Mouse (Mus musculus) heart, postnatal 0 days (tissue): ENCODE results near the gene Tmc3. TPM values are rescaled to one million over a fixed set of nuclear protein-coding genes. Genes with fewer than 3 reads are reported as not detected.

Experiments used
- ATAC-seq: fragments of 200-750 bp; cut with Nextera tagmentation; 2 replicates; pipeline ENCODE4 v1.8.0; 2017; ENCODE audit warnings: low read depth, moderate number of reproducible peaks, moderate library complexity; ENCODE audit not compliant: insufficient read depth
- DNase-seq: peaks from one replicate; pipeline ENCODE4 v3.0.0-alpha.2; 2016; ENCODE audit warnings: low spot score
- H3K27ac ChIP-seq: fragments of 300-500 bp; sonication (generic); 2 replicates; pipeline ENCODE4 v1.5.1; 2014; ENCODE audit warnings: low read depth, mild to moderate bottlenecking
- H3K27me3 ChIP-seq: fragments of 300-500 bp; sonication (generic); 2 replicates; pipeline ENCODE4 v1.6.1; 2014; ENCODE audit warnings: low read length, mixed read lengths; ENCODE audit not compliant: control insufficient read depth, insufficient read depth
- H3K36me3 ChIP-seq: fragments of 300-500 bp; sonication (generic); replicated peaks from 2 replicates; pipeline ENCODE4 v1.6.1; 2014; ENCODE audit warnings: low read length, mixed read lengths; ENCODE audit not compliant: control insufficient read depth, insufficient read depth
- H3K4me1 ChIP-seq: fragments of 300-500 bp; sonication (generic); 2 replicates; pipeline ENCODE4 v1.6.1; 2014; ENCODE audit warnings: antibody characterized with exemption; ENCODE audit not compliant: control insufficient read depth, insufficient read depth
- H3K4me2 ChIP-seq: fragments of 300-500 bp; sonication (generic); 2 replicates; pipeline ENCODE4 v1.6.1; 2014; ENCODE audit warnings: low read depth, mild to moderate bottlenecking, low read length, moderate library complexity
- H3K4me3 ChIP-seq: fragments of 300-500 bp; sonication (generic); 2 replicates; pipeline ENCODE4 v1.5.1; 2014; ENCODE audit warnings: low read depth, low read length
- H3K9ac ChIP-seq: fragments of 300-500 bp; sonication (generic); replicated peaks from 2 replicates; pipeline ENCODE4 v1.6.1; 2014; ENCODE audit warnings: low read depth, low read length, mixed read lengths
- H3K9me3 ChIP-seq: fragments of 300-500 bp; sonication (generic); replicated peaks from 2 replicates; pipeline ENCODE4 v1.6.1; 2016; ENCODE audit warnings: low read length; ENCODE audit not compliant: control insufficient read depth
- CTCF ChIP-seq: IDR thresholded peaks from 2 replicates; pipeline ENCODE4 v1.5.1; 2016; ENCODE audit warnings: antibody characterized with exemption, control low read depth, low read depth
- EP300 ChIP-seq: IDR thresholded peaks from 2 replicates; pipeline ENCODE4 v1.6.1; 2016; ENCODE audit warnings: antibody characterized with exemption, low read depth
- WGBS: fragments of 180-500 bp; shearing (Covaris S2); extraction: QIAGEN DNeasy Blood & Tissue Kit; methylation state at CpG from one replicate; pipeline ENCODE4 v1.1.7; 2014; 5-methylcytosine and 5-hydroxymethylcytosine counted together
- polyA plus RNA-seq: library from polyadenylated mRNA; unstranded; fragments of >200 nt; fragmentation: Nextera tagmentation; extraction: Ambion mirVana; gene quantifications from 2 replicates; pipeline ENCODE4 v1.2.1, GENCODE M21; 2015
- total RNA-seq: library from RNA; depleted of rRNA; stranded (reverse); fragments of >200 nt; gene quantifications from 2 replicates; pipeline ENCODE4 v1.2.3, GENCODE M21; 2014; ENCODE audit warnings: low replicate concordance

The Tmc3 gene
- total and polyA plus RNA-seq, 2 experiments from 2014 or later, result 0.23 to 0.38 TPM

DNA sequence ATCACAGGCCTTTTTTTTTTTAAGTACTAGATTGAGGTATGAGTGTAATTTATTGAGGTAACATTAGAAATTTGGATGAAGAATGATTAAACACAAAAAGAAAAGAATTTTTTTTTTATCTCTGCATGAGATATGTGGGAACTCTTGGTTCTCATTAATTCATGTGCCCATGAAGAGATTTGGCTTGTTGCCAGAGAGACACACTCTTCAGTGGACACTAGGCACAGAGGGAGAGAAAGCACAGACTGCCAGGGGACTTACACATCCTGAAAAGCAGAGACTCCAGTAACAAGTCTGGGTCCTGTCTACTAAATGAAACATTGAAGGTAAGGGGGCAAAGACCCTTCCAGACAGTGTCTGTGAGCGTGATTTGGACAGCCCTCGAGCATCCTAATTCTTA lies 51.0 kb downstream of the Tmc3 start:
- Histone ChIP-seq H3K9ac (no peak overlapping the region), H3K27ac (no peak overlapping the region), H3K27me3 (no peaks in the 10 kb centered on the region), H3K4me2 (no peak overlapping the region), H3K4me1 (peaks cover 24% of the 10 kb centered on the region), H3K4me3 (no peak overlapping the region), H3K9me3 (no peaks in the 10 kb centered on the region), H3K36me3 (peaks cover 53% of the 10 kb centered on the region)
- ATAC-seq (no peak), DNase-seq (no peak)
- 90% methylated on average over 2 of the region's 2 CpGs for WGBS
- TF ChIP-seq CTCF (no peak), EP300 (no peak)

DNA sequence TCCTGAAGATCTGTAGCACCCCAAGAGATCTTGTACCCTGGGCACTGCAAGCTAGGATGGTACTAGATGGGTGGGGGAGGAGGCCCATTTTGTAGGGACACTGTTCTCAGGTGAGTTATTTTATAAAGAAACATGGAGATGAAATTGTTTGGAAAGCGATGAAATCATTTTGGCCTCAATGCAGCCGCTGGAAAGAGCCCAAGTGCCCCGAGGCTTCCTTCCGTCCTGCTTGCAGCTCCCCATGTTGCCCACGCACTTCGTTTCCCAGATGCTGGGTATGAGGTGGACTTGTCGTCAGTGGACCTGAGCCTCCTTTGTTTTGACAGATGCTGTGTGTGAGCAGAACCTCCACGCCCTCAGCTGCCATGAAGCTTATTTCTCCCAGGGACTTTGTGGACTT lies 51.7 kb downstream of the Tmc3 start:
- ATAC-seq, result no peak
- H3K4me1 ChIP-seq, result peaks cover 25% of the 10 kb centered on the region
- 83% methylated on average over 8 of the region's 8 CpGs for WGBS
- TF ChIP-seq EP300 (no peak), CTCF (no peak)
- H3K9me3 ChIP-seq, result no peaks in the 10 kb centered on the region
- H3K4me3 ChIP-seq, result no peak overlapping the region
- H3K4me2 ChIP-seq, result no peak overlapping the region
- DNase-seq, result no peak
- H3K27me3 ChIP-seq, result no peaks in the 10 kb centered on the region
- H3K36me3 ChIP-seq, result peaks cover 60% of the 10 kb centered on the region
- no peak overlapping the region for H3K27ac ChIP-seq
- H3K9ac ChIP-seq, result no peak overlapping the region

GRCm38 (mm10) chr7:83637781-83638583 lies 53.3 kb downstream of the Tmc3 start:
- Histone ChIP-seq H3K4me1 (peaks cover 32% of the 10 kb centered on the region), H3K27ac (no peak overlapping the region), H3K4me2 (no peak overlapping the region), H3K4me3 (no peak overlapping the region), H3K9me3 (no peaks in the 10 kb centered on the region), H3K9ac (no peak overlapping the region), H3K36me3 (peaks cover 72% of the 10 kb centered on the region), H3K27me3 (no peaks in the 10 kb centered on the region)
- DNase-seq (no peak), ATAC-seq (no peak)
- TF ChIP-seq CTCF (no peak), EP300 (no peak)
- WGBS, result 92% methylated on average over 8 of the region's 8 CpGs

GRCm38 (mm10) chr7:83639084-83639483 lies 54.4 kb downstream of the Tmc3 start:
- H3K4me3 ChIP-seq, result no peak overlapping the region
- no peak for TF ChIP-seq EP300
- TF ChIP-seq CTCF, result no peak
- H3K4me2 ChIP-seq, result no peak overlapping the region
- ATAC-seq (no peak), DNase-seq (no peak)
- H3K36me3 ChIP-seq, result peaks cover 78% of the 10 kb centered on the region
- H3K9ac ChIP-seq, result no peak overlapping the region
- no peaks in the 10 kb centered on the region for H3K27me3 ChIP-seq
- 83% methylated on average over 3 of the region's 3 CpGs for WGBS
- peaks cover 31% of the 10 kb centered on the region for H3K4me1 ChIP-seq
- no peak overlapping the region for H3K27ac ChIP-seq
- H3K9me3 ChIP-seq, result no peaks in the 10 kb centered on the region

DNA sequence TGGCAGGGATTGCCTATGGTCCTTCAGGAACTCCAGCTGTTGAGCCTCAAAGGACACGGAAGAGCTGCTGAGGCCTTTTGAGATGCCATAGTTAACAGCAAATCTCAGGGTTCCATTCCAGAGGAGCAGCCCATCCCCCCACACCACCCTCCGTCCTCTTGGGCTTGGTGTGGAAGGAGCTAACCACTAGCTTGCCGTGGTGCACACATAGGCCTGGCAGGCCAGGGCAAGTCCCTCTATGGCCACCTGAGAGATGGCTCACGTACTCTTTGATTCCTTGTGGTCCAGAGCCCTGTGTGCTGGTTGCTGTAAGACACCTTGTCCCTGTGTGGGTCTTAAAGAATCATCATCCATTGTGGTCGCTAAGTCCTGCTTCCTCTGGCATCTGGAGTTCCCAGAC lies 55.9 kb downstream of the Tmc3 start:
- H3K4me3 ChIP-seq, result no peak overlapping the region
- H3K4me1 ChIP-seq, result peaks cover 31% of the 10 kb centered on the region
- WGBS, result 86% methylated on average over 5 of the region's 5 CpGs
- H3K27ac ChIP-seq, result no peak overlapping the region
- no peaks in the 10 kb centered on the region for H3K9me3 ChIP-seq
- ATAC-seq (no peak), DNase-seq (no peak)
- no peak overlapping the region for H3K9ac ChIP-seq
- TF ChIP-seq CTCF (no peak), EP300 (no peak)
- no peaks in the 10 kb centered on the region for H3K27me3 ChIP-seq
- H3K36me3 ChIP-seq, result peaks cover 89% of the 10 kb centered on the region
- H3K4me2 ChIP-seq, result no peak overlapping the region

DNA sequence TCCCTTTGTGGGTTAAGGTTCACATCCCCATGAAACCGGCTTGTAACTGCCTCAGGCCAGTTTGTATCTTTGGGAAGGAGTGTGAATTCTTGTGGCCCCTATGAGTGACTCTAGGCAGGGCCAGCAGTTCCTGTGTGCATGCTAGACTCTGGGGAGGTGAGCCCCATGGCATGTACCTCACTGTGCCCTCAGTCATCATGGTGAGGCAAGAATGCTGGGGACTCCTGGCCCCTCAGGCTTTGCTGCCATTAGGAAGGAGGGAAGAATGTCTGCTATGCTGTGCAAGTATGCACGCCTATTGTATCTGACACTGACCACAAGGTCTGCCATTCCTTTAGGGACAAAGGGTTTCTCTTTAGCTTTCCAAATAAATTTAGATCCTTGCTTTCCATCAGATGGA lies 56.4 kb downstream of the Tmc3 start:
- Histone ChIP-seq H3K36me3 (peaks cover 87% of the 10 kb centered on the region), H3K4me1 (peaks cover 31% of the 10 kb centered on the region), H3K9me3 (no peaks in the 10 kb centered on the region), H3K9ac (no peak overlapping the region), H3K27me3 (no peaks in the 10 kb centered on the region), H3K4me2 (no peak overlapping the region), H3K27ac (peak overlapping the region; percentile 16; the same call in 1 of the 2 replicates), H3K4me3 (no peak overlapping the region)
- no peak for TF ChIP-seq EP300
- no peak for TF ChIP-seq CTCF
- WGBS, result 24% methylated on average over 2 of the region's 2 CpGs
- DNase-seq, result no peak
- ATAC-seq, result peak; percentile 59; the same call in 1 of the 2 replicates
